Mouse (Mus musculus): Measurements from ENCODE around the gene Kcnn3. TPM values are rescaled to one million over a fixed set of nuclear protein-coding genes. Genes with fewer than 3 reads are reported as not detected.

The Kcnn3 gene
- total RNA-seq, 1 experiment from 2014 or later, result not detected

GRCm38 (mm10) chr3:89593524-89593923 is 73.6 kb downstream of the Kcnn3 start:
- ATAC-seq (replicated peaks; ENCODE audit: insufficient number of reproducible peaks, low FRiP score, low TSS enrichment, poor library complexity, severe bottlenecking), result no peak

GRCm38 (mm10) chr3:89598361-89598760 is 78.4 kb downstream of the Kcnn3 start:
- ATAC-seq (replicated peaks; ENCODE audit: insufficient number of reproducible peaks, low FRiP score, low TSS enrichment, poor library complexity, severe bottlenecking), result no peak

GRCm38 (mm10) chr3:89598967-89599366 is 79.0 kb downstream of the Kcnn3 start:
- no peak for ATAC-seq (replicated peaks; ENCODE audit: insufficient number of reproducible peaks, low FRiP score, low TSS enrichment, poor library complexity, severe bottlenecking)

GRCm38 (mm10) chr3:89601060-89601459 is 81.1 kb downstream of the Kcnn3 start:
- ATAC-seq (replicated peaks; ENCODE audit: insufficient number of reproducible peaks, low FRiP score, low TSS enrichment, poor library complexity, severe bottlenecking), result no peak

GRCm38 (mm10) chr3:89603300-89603699 is 83.3 kb downstream of the Kcnn3 start:
- ATAC-seq (replicated peaks; ENCODE audit: insufficient number of reproducible peaks, low FRiP score, low TSS enrichment, poor library complexity, severe bottlenecking), result no peak

- no peak for ATAC-seq (replicated peaks; ENCODE audit: insufficient number of reproducible peaks, low FRiP score, low TSS enrichment, poor library complexity, severe bottlenecking)
Observed at GRCm38 (mm10) chr3:89605235-89605634, 85.3 kb downstream of the Kcnn3 start.

GRCm38 (mm10) chr3:89607327-89607726 is 87.4 kb downstream of the Kcnn3 start:
- ATAC-seq (replicated peaks; ENCODE audit: insufficient number of reproducible peaks, low FRiP score, low TSS enrichment, poor library complexity, severe bottlenecking), result no peak

GRCm38 (mm10) chr3:89612048-89612447 is 92.1 kb downstream of the Kcnn3 start:
- no peak for ATAC-seq (replicated peaks; ENCODE audit: insufficient number of reproducible peaks, low FRiP score, low TSS enrichment, poor library complexity, severe bottlenecking)

GRCm38 (mm10) chr3:89613526-89614523 is 93.9 kb downstream of the Kcnn3 start:
- ATAC-seq (replicated peaks; ENCODE audit: insufficient number of reproducible peaks, low FRiP score, low TSS enrichment, poor library complexity, severe bottlenecking), result no peak

- ATAC-seq (replicated peaks; ENCODE audit: insufficient number of reproducible peaks, low FRiP score, low TSS enrichment, poor library complexity, severe bottlenecking), result no peak
Observed at GRCm38 (mm10) chr3:89616861-89617260, 96.9 kb downstream of the Kcnn3 start.

GRCm38 (mm10) chr3:89617360-89617759 is 97.4 kb downstream of the Kcnn3 start:
- no peak for ATAC-seq (replicated peaks; ENCODE audit: insufficient number of reproducible peaks, low FRiP score, low TSS enrichment, poor library complexity, severe bottlenecking)

GRCm38 (mm10) chr3:89622825-89623224 is 102.9 kb downstream of the Kcnn3 start:
- no peak for ATAC-seq (replicated peaks; ENCODE audit: insufficient number of reproducible peaks, low FRiP score, low TSS enrichment, poor library complexity, severe bottlenecking)

GRCm38 (mm10) chr3:89623531-89623930 is 103.6 kb downstream of the Kcnn3 start:
- no peak for ATAC-seq (replicated peaks; ENCODE audit: insufficient number of reproducible peaks, low FRiP score, low TSS enrichment, poor library complexity, severe bottlenecking)

- ATAC-seq (replicated peaks; ENCODE audit: insufficient number of reproducible peaks, low FRiP score, low TSS enrichment, poor library complexity, severe bottlenecking), result no peak
Observed at GRCm38 (mm10) chr3:89624001-89624400, 104.0 kb downstream of the Kcnn3 start.

GRCm38 (mm10) chr3:89624814-89625445 is 105.0 kb downstream of the Kcnn3 start:
- no peak for ATAC-seq (replicated peaks; ENCODE audit: insufficient number of reproducible peaks, low FRiP score, low TSS enrichment, poor library complexity, severe bottlenecking)

- ATAC-seq (replicated peaks; ENCODE audit: insufficient number of reproducible peaks, low FRiP score, low TSS enrichment, poor library complexity, severe bottlenecking), result no peak
Observed at GRCm38 (mm10) chr3:89626556-89626955, 106.6 kb downstream of the Kcnn3 start.

- ATAC-seq (replicated peaks; ENCODE audit: insufficient number of reproducible peaks, low FRiP score, low TSS enrichment, poor library complexity, severe bottlenecking), result no peak
Observed at GRCm38 (mm10) chr3:89629811-89630210, 109.8 kb downstream of the Kcnn3 start.

- no peak for ATAC-seq (replicated peaks; ENCODE audit: insufficient number of reproducible peaks, low FRiP score, low TSS enrichment, poor library complexity, severe bottlenecking)
Observed at GRCm38 (mm10) chr3:89631750-89632149, 111.8 kb downstream of the Kcnn3 start.

GRCm38 (mm10) chr3:89633531-89633930 is 113.6 kb downstream of the Kcnn3 start:
- no peak for ATAC-seq (replicated peaks; ENCODE audit: insufficient number of reproducible peaks, low FRiP score, low TSS enrichment, poor library complexity, severe bottlenecking)

GRCm38 (mm10) chr3:89633941-89634340 is 114.0 kb downstream of the Kcnn3 start:
- no peak for ATAC-seq (replicated peaks; ENCODE audit: insufficient number of reproducible peaks, low FRiP score, low TSS enrichment, poor library complexity, severe bottlenecking)

Measured in monocyte, adult 5-6 weeks (primary cell).